Mouse (Mus musculus): ENCODE results near the gene Yy1. TPM values are rescaled to one million over a fixed set of nuclear protein-coding genes. Genes with fewer than 3 reads are reported as not detected.
A peak's percentile ranks its signal among the peaks of the same experiment; 100 is the strongest.

The Yy1 gene
- polyA plus RNA-seq, 1 experiment from 2014 or later, result 16.0 TPM

GRCm38 (mm10) chr12:108827641-108828040 is 34.9 kb downstream of the Yy1 start:
- Histone ChIP-seq H3K4me3 (no peak overlapping the region), H3K9ac (no peak overlapping the region), H3K27me3 (replicated peaks) (no peaks in the 10 kb centered on the region), H3K9me3 (replicated peaks) (no peaks in the 10 kb centered on the region), H3K27ac (ENCODE audit: poor library complexity, severe bottlenecking) (no peak overlapping the region), H3K36me3 (peaks cover 14% of the 10 kb centered on the region), H3K4me1 (replicated peaks) (0 out of 2 replicates have a peak, but pooled peaks cover 4% of the 10 kb centered on the region), H3K4me2 (no peak overlapping the region)
- WGBS, result 95% methylated on average over 6 of the region's 6 CpGs
- ATAC-seq (ENCODE audit: insufficient number of reproducible peaks, low FRiP score), result no peak

- H3K9me3 ChIP-seq (replicated peaks), result no peaks in the 10 kb centered on the region
- H3K4me2 ChIP-seq, result no peak overlapping the region
- H3K4me3 ChIP-seq, result no peak overlapping the region
- H3K36me3 ChIP-seq, result peaks cover 14% of the 10 kb centered on the region
- peaks cover 7% of the 10 kb centered on the region for H3K4me1 ChIP-seq (replicated peaks)
- no peak overlapping the region for H3K27ac ChIP-seq (ENCODE audit: poor library complexity, severe bottlenecking)
- H3K9ac ChIP-seq, result no peak overlapping the region
- H3K27me3 ChIP-seq (replicated peaks), result 0 out of 2 replicates have a peak, but pooled peaks cover 7% of the 10 kb centered on the region
- WGBS, result 79% methylated on average over 5 of the region's 5 CpGs
- ATAC-seq (ENCODE audit: insufficient number of reproducible peaks, low FRiP score), result no peak
These were observed 36.9 kb downstream of the Yy1 start for GRCm38 (mm10) chr12:108829636-108830035.

DNA sequence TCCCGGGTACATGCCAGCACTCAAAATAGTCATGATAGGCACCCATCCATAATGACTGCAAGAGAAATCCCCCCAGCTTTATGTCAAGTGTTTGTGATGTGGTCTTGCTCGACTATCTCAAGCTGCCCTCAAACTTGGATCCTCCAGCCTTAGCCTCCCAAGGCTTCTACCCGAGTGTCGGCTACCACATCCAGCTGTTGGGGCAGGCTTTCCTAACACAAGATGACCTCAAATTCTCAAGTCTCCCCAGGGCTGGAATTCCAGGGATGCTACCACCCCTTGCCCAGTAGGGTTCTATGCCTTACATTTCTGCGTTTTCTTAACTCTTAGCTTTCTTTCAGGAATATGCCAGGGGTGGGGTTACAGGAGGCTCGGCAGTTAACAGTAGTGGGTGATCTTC is 37.6 kb downstream of the Yy1 start:
- no peak overlapping the region for H3K4me2 ChIP-seq
- no peak overlapping the region for H3K9ac ChIP-seq
- H3K27ac ChIP-seq (ENCODE audit: poor library complexity, severe bottlenecking), result no peak overlapping the region
- H3K4me1 ChIP-seq (replicated peaks), result peaks cover 14% of the 10 kb centered on the region
- H3K4me3 ChIP-seq, result no peak overlapping the region
- 85% methylated on average over 6 of the region's 6 CpGs for WGBS
- H3K9me3 ChIP-seq (replicated peaks), result no peaks in the 10 kb centered on the region
- 0 out of 2 replicates have a peak, but pooled peaks cover 10% of the 10 kb centered on the region for H3K27me3 ChIP-seq (replicated peaks)
- no peak for ATAC-seq (ENCODE audit: insufficient number of reproducible peaks, low FRiP score)
- H3K36me3 ChIP-seq, result peaks cover 14% of the 10 kb centered on the region

DNA sequence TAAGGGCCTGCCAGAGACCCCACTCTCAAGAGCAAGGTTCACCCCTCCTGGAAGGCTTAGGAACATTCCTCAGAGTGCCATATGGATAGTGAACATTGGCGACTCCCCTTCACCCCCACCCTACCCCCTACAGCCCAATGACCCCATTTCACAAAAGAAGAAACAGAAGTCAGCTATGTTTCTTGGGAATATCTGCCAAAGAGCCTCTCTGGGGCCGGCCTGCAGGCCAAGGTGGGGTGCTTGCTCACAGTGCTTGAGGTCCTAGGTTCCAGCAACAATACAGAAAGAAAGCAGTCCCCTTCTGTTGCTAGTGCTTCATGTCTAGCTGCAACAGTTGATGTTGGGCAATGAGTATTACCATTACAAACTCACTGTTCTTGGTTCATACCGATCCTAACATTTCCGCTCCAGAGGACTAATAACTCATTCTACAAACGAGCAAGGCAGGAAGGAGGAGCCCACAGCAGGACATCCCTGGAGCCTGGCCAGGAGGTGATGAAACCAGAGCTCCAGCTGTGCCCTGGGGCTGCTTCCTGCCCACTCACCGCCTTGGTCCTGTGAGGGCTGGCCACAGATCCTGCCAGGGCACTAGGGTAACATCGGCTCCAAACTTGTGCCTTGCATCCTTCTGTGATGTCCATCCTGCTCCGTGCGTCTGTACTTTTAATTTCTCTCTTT is 39.3 kb downstream of the Yy1 start:
- Histone ChIP-seq H3K4me3 (no peak overlapping the region), H3K27ac (ENCODE audit: poor library complexity, severe bottlenecking) (no peak overlapping the region), H3K27me3 (replicated peaks) (0 out of 2 replicates have a peak, but pooled peaks cover 10% of the 10 kb centered on the region), H3K9ac (no peak overlapping the region), H3K4me2 (no peak overlapping the region), H3K4me1 (replicated peaks) (peaks cover 23% of the 10 kb centered on the region), H3K9me3 (replicated peaks) (no peaks in the 10 kb centered on the region), H3K36me3 (peaks cover 5% of the 10 kb centered on the region; the same call in 1 of the 2 replicates)
- 72% methylated on average over 9 of the region's 9 CpGs for WGBS
- ATAC-seq (ENCODE audit: insufficient number of reproducible peaks, low FRiP score), result no peak

DNA sequence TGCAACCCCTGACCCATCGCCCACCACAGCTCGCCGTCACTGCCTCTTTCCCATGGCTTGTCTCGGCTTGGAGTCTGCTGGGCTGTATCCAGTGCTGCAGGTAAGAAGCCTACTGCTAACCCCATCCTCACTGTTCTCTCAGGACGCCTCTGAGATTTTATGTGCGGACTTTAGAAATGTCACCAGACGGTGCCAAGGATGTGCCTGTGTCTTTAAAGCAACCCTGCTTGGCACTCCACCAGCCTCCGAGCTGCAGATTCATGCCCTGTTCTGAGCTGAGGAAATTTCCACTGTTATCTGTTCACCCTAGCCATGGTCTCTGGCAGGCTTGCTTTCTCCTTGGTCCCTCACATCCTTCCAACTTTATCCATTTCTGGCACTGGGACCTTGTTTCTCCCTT is 40.1 kb downstream of the Yy1 start:
- WGBS, result 85% methylated on average over 8 of the region's 8 CpGs
- 0 out of 2 replicates have a peak, but pooled peaks cover 2% of the 10 kb centered on the region for H3K36me3 ChIP-seq
- H3K27me3 ChIP-seq (replicated peaks), result 0 out of 2 replicates have a peak, but pooled peaks cover 10% of the 10 kb centered on the region
- H3K9ac ChIP-seq, result no peak overlapping the region
- H3K4me3 ChIP-seq, result no peak overlapping the region
- no peak overlapping the region for H3K4me2 ChIP-seq
- H3K9me3 ChIP-seq (replicated peaks), result no peaks in the 10 kb centered on the region
- H3K4me1 ChIP-seq (replicated peaks), result peaks cover 31% of the 10 kb centered on the region
- no peak overlapping the region for H3K27ac ChIP-seq (ENCODE audit: poor library complexity, severe bottlenecking)
- ATAC-seq (ENCODE audit: insufficient number of reproducible peaks, low FRiP score), result no peak

- H3K9ac ChIP-seq, result no peak overlapping the region
- H3K27me3 ChIP-seq (replicated peaks), result 0 out of 2 replicates have a peak, but pooled peaks cover 10% of the 10 kb centered on the region
These were observed 40.6 kb downstream of the Yy1 start for GRCm38 (mm10) chr12:108833408-108833807.

GRCm38 (mm10) chr12:108834337-108834736 is 41.6 kb downstream of the Yy1 start:
- H3K4me2 ChIP-seq, result peak overlapping the region; percentile 99
- H3K27ac ChIP-seq (ENCODE audit: poor library complexity, severe bottlenecking), result no peak overlapping the region
- H3K9ac ChIP-seq, result no peak overlapping the region
- peaks cover 38% of the 10 kb centered on the region for H3K4me1 ChIP-seq (replicated peaks)
- H3K27me3 ChIP-seq (replicated peaks), result 0 out of 2 replicates have a peak, but pooled peaks cover 10% of the 10 kb centered on the region
- no peak for ATAC-seq (ENCODE audit: insufficient number of reproducible peaks, low FRiP score)
- H3K9me3 ChIP-seq (replicated peaks), result no peaks in the 10 kb centered on the region
- no peak overlapping the region for H3K4me3 ChIP-seq
- WGBS, result 87% methylated on average over 3 of the region's 3 CpGs
- peaks cover 12% of the 10 kb centered on the region; the same call in 1 of the 2 replicates for H3K36me3 ChIP-seq

More at GRCm38 (mm10) chr12:108833408-108833807, 40.6 kb downstream of the Yy1 start:
- no peak for ATAC-seq (ENCODE audit: insufficient number of reproducible peaks, low FRiP score)
- WGBS, result 78% methylated on average over 3 of the region's 3 CpGs
- Histone ChIP-seq H3K4me1 (replicated peaks) (peaks cover 36% of the 10 kb centered on the region), H3K4me3 (no peak overlapping the region), H3K9me3 (replicated peaks) (no peaks in the 10 kb centered on the region), H3K4me2 (no peak overlapping the region), H3K36me3 (peaks cover 7% of the 10 kb centered on the region; the same call in 1 of the 2 replicates), H3K27ac (ENCODE audit: poor library complexity, severe bottlenecking) (no peak overlapping the region)

DNA sequence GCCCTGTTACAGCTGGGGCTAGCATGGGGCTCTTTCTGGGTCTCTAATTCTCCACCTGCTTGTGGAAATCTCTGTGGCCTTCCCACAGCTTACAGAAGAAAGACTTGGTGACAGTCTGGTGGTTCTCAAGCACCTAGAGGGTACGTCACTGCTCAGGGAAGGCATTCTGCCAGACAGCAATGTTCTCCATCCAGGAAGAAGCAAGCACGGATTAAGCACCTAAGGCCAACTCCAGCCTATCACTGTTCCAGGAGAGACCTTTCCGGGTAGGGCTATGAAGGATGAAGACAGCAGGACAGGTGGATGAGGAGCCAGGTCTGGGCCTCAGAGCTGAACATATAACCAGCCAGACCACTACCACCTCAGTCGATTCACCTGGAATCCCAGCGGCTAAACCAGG is 42.0 kb downstream of the Yy1 start:
- 44% methylated on average over 5 of the region's 5 CpGs for WGBS

DNA sequence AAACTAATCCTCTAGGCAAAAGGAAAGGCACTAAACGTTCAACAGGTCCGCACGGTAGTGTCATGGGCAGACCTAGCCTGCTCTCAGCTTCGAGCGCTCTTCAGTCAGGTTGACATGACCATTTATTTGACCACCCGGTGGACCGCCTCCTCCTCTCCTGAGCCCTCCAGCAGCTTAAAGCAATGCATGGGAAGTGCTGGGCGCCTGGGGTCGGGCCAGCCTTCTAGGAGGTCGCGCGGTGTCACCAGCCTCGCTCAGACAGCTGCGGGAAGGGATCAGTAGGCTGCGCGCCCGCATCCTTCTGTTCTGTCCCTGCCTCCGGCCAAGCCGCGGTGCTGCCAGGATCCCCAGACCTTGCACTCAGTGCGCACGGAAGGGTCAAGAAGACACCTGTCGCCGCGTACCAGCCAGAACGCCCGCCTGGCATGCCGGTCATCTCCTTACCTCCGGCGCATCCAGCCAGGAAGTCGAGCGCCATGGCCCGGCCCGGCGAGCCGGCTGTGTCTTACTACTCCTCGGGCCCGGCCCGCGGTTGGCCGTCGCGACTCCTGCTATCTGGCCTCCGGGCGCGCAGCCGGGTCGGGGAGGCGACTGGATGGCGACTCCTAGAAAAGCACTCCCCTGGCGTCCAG is 42.6 kb downstream of the Yy1 start:
- Histone ChIP-seq H3K9me3 (replicated peaks) (no peaks in the 10 kb centered on the region), H3K27me3 (replicated peaks) (0 out of 2 replicates have a peak, but pooled peaks cover 10% of the 10 kb centered on the region), H3K27ac (ENCODE audit: poor library complexity, severe bottlenecking) (no peak overlapping the region), H3K36me3 (peaks cover 17% of the 10 kb centered on the region), H3K9ac (peak overlapping the region; percentile 82), H3K4me2 (peak overlapping the region; percentile 99), H3K4me3 (peak overlapping the region; percentile 72), H3K4me1 (replicated peaks) (peaks cover 38% of the 10 kb centered on the region)
- WGBS, result 3% methylated on average over 51 of the region's 51 CpGs
- no peak; the same call in 1 of the 2 replicates for ATAC-seq (ENCODE audit: insufficient number of reproducible peaks, low FRiP score)

More for the DNA sequence above, 42.0 kb downstream of the Yy1 start:
- ATAC-seq (ENCODE audit: insufficient number of reproducible peaks, low FRiP score), result no peak
- Histone ChIP-seq H3K9ac (peak overlapping the region; percentile 82; the same call in 1 of the 2 replicates), H3K4me2 (peak overlapping the region; percentile 99), H3K27ac (ENCODE audit: poor library complexity, severe bottlenecking) (no peak overlapping the region), H3K4me3 (peak overlapping the region; percentile 72), H3K36me3 (peaks cover 16% of the 10 kb centered on the region), H3K9me3 (replicated peaks) (no peaks in the 10 kb centered on the region), H3K27me3 (replicated peaks) (0 out of 2 replicates have a peak, but pooled peaks cover 10% of the 10 kb centered on the region), H3K4me1 (replicated peaks) (peaks cover 38% of the 10 kb centered on the region)

DNA sequence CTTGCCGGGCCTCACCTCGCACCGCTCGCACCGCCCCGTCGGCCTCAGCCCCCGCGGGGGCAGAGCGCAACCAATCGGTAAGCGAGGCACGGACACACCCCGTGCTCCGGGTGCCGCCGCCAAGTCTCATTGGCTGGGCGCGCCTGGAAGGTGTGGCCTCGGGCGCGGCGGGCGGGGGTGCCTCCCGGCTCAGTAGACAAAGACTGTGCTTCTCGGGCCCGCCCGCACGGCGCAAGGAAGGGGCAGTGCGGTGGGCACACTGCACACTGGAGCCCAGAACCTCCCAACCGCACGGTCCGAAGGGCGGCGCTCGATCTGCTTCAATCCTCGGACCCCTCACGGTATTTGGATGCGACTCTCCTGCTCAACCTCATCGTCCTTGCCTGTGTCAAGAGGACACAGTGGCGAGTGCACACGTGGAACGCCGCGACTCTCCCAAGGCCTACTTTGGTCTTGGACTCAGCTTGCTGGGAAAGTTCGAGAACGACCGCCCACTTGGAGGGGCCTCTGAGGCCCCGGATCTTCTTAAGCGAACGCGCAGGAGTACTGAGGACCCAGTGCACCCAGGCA is 43.2 kb downstream of the Yy1 start, which contains the start of the genes Slc25a29 and Slc25a47:
Gene Slc25a29 (minus strand): TSS at position 44 of the 570 bp plus-strand sequence.
Gene Slc25a47 (plus strand): TSS at position 207 of the 570 bp plus-strand sequence.
- Histone ChIP-seq H3K4me1 (replicated peaks) (peaks cover 38% of the 10 kb centered on the region), H3K9me3 (replicated peaks) (no peaks in the 10 kb centered on the region), H3K9ac (peak within 1 kb of the TSS; percentile 82), H3K27me3 (replicated peaks) (0 out of 2 replicates have a peak, but pooled peaks cover 10% of the 10 kb centered on the region), H3K27ac (ENCODE audit: poor library complexity, severe bottlenecking) (peak within 1 kb of the TSS; percentile 76), H3K4me2 (peak within 1 kb of the TSS; percentile 99), H3K36me3 (peaks cover 20% of the 10 kb centered on the region), H3K4me3 (peak within 1 kb of the TSS; percentile 72)
- peak; percentile 99 for ATAC-seq (ENCODE audit: insufficient number of reproducible peaks, low FRiP score)
- under 1% methylated on average over 49 of the region's 53 CpGs for WGBS

DNA sequence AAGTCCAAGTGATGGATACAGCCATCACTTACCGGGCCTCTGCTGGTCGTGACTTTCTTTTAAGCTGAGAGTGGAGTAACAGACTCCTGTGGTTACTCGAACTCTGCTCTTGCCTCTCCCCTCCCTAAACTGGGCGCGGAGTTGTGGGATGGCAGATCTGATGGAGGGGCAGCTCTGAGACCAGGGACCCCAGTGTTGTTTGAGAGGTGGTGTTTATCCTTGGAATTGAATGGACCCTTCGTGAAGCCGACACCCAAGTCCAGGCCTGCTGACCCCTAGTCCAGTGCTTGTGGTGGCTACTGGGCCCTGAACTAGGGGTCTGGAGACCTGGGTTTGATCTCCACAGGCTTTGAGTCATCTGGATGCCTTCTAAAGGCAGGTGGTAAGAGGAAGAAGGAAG is 43.9 kb downstream of the Yy1 start:
- peak overlapping the region; percentile 99 for H3K4me2 ChIP-seq
- WGBS, result 58% methylated on average over 7 of the region's 7 CpGs
- H3K9me3 ChIP-seq (replicated peaks), result no peaks in the 10 kb centered on the region
- no peak overlapping the region for H3K27ac ChIP-seq (ENCODE audit: poor library complexity, severe bottlenecking)
- ATAC-seq (ENCODE audit: insufficient number of reproducible peaks, low FRiP score), result no peak
- peak overlapping the region; percentile 80 for H3K9ac ChIP-seq
- peak overlapping the region; percentile 72 for H3K4me3 ChIP-seq
- H3K27me3 ChIP-seq (replicated peaks), result 0 out of 2 replicates have a peak, but pooled peaks cover 10% of the 10 kb centered on the region
- peaks cover 38% of the 10 kb centered on the region for H3K4me1 ChIP-seq (replicated peaks)
- peaks cover 28% of the 10 kb centered on the region for H3K36me3 ChIP-seq

Data from heart, embryonic 12.5 days (tissue).